Mouse (Mus musculus): ENCODE measurements at regions not wholly inside any gene's neighbourhood (a gene's known extent, or its start where the extent isn't known, plus 50 kb on each side); places are given as distances from the start of the nearest gene placed in this dataset.
A peak's percentile ranks its signal among the peaks of the same experiment; 100 is the strongest.

DNA sequence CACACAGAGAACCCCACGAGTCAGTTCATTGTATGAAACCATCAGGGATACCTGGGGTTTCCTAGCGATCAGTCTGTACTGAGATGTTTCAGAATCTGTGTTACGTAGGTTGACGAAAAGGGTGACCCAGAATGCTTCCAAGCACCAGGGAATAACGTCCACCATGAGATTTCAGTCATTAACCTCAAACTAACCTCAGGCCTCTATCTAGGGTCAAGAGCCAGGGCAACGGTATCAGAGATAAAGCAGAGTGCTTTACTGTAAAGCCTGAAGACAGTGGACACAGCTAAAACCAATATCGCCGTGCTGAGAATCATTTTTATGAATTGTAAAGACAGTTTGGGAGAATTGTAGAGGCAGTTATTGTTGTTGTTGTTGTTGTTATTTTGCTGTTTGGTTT lies 52.9 kb upstream of the Errfi1 start:
- no peak for DNase-seq

DNA sequence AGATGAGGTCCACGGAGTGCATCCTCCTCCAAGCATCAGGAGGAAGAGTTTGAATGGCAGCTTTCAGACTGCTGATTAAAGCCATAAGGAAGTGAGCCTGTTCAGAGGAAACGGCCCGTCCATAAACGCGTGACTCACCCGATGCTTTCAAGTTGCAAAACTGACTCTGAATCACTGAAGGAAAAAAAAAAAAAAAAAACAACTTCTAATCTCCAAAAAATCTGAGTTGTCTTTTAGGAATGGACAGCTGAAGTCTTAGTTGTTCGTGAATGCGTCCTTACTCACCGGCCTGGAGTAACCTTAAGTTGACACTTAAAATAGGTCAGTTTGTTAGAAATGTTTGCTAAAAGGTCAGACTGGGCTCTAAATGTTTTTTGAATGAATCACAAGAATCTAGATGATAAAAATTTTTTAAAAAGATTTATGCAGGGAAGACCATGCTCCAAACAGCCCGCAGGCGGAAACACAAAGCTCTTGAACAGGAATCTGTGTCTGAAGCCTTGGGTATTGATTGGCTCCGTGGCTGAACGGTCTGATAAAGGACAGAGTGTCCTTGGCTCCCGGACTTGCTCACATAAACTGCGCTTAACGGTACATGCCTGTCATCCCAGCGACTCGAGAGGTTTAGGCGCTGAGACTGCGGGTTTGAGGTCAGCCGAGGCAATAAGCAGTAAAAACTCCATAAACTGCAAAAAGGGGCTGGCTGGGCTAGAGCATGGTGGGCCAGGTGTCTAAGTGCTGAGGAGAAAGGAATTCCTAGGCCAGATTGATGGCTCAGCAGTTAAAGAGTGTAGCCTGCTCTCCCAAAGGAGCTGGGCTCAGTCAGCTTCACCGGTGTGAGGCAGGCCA lies 53.9 kb upstream of the Errfi1 start:
- peak; percentile 33 for DNase-seq

DNA sequence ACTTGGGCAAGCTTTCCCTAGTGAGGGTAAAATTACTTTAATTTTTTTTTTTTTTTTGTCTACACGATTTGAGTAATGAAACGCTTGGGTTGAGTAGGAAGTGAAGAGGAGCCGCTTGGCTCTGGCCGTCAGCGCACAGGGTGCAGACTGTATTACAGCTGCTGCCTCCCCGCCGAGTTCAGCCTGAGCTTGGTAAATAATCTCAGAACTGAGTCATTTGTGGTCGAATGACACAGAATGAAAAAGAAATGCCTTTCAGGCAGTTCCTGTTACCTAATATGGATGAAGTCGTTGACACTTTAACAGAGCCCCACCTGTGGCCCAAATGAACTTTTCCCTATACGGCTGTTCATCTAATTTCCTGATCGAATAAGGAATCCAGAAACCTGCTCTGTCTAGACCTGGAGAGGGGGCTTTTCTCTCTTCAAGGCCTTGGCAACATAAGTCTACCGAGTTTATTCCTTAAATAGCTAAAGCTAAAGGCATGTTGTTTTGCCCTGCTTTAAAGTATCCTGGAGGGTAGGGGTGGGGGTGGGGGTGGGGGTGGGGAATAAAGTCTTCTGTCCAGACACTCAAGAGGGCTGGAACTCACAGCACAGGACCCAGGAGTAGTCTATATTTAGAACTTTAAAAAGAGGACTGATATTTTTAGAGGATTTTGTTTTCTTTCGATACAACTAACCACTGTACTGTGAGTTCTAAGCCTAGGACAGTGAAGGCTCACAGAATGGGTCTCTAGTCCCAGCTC lies 54.8 kb upstream of the Errfi1 start:
- peak; percentile 43 for DNase-seq

DNA sequence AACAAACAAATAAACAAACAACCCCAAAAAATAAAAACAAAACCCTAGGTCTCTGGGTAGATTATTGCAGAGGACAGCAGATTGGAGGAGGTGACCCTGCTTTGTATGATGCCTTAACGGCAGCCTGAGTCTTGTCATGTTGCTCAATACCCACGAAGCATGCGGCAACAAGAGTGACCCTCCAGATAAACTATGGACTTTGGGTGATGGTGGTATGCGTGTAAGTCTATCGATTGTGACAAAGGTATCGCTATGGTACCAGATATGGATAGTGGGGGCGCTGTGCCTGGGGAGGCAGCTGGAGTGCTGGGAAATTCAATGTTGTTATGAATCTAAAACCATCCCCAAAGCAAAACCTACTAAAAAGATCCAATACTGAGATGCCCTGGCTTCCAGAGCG lies 55.4 kb upstream of the Errfi1 start:
- DNase-seq = no peak

DNA sequence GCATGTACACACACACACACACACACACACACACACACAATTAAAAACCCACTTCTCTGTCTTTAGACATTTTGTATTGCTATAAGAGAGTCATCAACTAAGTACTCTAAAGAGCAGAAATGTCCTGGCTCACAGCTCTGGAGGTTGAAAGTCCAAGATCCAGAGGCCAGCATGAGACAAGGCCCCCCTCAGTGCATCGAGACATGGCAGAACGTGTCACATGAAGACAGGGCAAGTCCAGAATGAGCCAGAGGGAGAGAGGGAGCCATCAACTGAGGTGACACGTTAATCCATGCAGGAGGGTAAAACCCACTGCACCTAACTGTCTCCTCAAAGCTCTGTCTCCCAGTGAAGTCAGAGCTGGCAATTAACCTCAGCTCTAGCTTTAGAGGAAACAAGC lies 56.7 kb upstream of the Errfi1 start:
- DNase-seq = no peak

DNA sequence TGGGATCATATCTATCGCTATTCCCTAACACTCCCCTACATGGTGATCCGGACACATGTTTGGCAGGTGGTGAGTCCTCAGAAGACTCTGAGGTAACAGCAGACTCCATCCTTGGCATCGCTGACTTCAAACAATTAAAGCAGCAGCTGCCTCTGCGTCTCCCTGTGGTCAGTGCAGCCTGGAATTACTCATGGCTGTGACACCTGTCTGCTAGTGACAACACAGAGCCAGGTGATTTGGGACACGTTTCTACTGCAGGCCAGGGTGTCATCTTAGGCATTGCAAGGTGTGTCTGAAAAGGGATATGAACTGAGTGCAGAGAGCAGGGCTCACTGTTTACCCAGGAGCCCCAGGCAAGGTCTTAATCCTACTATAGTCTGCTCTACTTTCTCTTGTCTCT lies 58.8 kb upstream of the Errfi1 start:
- DNase-seq = no peak

DNA sequence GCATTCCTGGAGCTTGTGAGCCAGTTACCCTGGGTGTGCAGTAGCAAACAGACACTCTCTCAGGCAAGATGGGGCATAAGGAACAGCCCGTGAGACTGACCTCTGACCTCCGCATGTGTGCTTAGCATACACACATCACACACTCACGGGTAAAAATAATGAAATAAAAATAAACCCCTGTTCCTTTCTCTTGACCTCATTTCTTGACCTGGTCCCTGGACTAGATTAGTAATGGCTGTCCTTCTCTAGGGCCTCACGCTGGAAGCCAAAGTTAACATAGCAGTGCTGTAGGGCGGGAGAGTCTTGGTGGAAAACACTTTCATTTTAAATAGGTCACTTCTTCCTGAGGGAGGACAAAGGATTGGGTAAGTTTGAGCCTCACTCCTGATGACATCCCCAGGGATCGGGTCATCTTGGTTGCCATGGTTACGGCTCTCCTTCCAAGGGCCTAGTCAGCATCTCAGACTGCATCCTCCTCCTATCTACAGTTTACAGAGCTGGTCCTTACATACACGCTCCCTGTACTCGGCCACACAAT lies 59.4 kb upstream of the Errfi1 start:
- DNase-seq = no peak

DNA sequence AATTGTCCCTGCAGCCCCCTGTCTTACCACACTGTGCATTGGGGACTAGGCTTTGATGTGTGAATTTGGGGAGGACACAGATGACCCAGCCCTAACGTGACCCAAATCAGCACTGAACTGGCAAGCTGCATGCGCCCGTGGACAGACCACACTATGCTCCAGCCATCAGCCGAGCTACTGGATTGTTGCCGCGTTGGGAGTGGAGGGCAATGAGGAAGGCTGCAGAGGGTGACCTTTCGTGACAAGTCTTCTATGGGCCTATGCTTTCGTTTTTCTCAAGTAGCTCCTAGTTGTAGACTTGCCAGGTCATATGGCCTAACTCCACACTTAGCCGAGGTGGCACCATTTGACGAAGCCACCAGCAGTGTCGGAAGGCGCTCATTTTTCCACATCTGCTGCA lies 60.6 kb upstream of the Errfi1 start:
- DNase-seq = no peak

DNA sequence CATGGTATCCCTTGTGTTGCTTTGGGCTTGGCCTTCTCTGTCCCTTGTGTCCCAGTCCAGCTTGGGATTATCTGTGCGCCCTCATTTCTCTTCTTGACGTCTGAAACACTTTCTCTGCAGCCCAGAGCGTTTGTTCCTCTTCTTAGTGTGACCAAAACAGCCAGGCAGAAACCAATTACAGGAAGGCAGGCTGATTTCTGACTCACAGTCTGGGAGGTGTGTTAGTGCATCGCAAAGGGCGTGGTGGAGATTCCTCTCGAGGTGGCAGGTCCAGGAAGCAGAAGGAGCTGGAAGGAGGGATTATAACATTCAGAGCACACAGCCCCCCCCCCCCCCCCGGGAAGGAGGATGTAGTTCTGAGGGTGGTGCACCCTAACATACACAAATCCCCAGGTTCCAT lies 64.6 kb upstream of the Errfi1 start:
- no peak for DNase-seq

DNA sequence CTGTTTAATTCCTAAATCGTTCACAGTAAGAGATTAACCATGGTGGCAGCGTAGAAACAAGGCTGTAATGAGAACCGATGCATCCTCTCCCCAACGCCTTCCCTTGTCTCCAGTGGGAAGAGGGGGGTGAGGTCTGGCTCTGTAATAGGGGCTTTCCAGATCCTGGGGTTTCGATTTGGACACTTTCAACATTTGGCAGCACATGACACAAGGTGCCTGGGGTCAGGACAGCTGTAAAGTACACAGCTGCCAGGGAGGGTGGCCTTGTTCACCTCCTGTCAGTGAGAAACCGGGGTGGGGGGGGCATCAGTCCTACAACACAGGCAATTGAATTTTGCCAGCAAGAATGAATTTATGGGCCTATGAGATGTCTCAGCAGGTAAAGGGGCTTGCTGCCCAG lies 66.6 kb upstream of the Errfi1 start:
- DNase-seq = no peak

DNA sequence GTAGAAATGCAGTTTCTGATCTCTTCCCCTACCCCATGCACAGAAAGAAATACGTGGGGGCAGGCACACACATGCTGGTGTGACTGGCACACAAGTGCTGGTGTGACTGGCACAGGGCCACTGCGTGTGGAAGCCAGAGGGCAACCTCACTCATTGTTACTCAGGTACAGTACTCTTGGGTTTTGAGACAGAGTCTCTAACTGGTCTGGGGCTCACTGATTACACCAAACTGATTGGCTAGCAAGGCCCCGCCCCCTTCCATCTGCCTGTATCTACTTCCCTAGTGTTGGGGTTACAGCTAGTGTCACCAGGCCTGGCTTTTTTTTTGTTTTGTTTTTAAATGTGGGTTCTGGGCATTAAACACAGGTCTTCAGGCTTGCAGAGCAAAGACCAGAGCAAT lies 67.1 kb upstream of the Errfi1 start:
- no peak for DNase-seq

DNA sequence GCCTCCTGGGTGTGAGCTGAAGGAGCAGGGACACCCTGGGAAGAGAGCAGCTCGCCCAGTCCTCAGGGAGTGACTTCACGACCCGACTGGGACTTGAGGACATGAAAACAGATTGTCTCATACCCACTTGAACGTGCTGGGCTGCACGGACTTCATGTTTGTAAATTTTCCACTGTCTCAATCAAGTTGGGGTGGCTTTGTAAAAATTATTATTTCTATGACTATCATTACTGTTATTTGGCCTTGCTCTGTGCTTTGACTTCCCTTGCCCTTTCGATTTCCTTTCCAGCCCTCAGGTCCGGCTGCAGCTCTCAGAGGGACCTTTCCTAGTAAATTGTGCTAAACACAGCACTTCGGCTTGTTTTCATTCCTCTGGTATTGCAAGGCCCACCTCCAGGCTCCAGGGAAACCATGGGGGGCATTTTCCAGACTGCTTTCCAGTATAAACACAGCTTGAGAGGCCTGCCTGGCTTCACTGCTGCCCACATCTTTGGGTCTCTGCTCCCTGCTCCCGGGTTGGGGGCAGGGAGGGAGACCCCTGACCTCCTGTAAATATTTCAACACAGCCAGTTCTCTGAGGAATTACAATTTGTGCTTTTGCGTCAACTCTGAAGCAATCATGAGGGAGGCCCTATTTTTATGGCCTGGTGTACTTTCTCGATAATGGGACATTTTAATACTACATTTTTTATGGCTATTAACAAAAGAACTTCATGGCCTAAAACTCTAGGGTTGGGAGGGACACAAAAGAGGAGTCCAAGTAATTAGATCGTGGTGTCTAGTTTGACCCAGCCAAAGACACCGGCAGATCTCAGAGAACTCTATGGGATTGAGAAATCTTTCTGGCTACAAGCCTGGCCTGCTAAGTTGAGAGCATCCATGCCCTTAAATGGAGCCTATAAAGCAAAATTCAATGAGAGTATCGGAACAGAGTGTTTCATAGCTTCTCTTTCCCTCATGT lies 68.9 kb upstream of the Errfi1 start:
- peak; percentile 27 for DNase-seq

DNA sequence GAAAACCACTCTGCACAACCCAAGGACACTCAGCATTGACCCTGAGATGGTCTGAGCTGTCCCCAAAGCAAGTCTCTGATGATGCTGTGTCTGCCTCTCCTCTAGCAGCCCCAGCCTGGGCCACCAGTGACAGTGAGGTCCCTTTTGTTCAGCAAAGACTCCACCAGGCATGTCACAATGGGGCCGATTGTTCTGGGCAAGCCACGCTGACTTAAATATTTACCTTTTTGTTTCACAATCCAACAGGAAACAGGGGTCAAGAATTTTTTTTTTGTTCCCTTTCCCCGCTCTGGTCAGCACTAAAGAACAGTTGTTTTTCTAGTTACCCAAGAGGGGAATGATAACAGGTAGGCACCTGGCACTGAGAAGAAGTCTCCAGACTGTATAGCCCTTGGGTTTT lies 72.4 kb upstream of the Errfi1 start:
- no peak for DNase-seq

DNA sequence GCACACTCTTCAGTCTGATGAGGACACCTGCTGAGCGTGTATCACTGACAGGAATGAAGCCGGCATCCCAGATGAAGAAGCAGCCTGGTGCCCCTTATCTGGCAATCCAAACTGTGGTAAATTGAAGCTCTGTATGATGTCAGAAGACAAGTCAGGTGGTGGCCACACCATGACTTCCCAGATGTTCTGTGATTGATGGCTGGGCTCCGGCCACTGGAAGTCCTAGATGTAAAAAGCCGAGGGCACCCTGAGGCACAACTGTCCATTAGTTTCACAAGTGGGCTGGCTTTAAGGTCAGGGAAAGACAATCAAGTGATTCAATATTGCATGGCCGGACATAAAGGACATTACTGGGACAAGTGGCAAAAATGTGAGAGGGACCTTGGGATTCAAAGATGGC lies 74.4 kb upstream of the Errfi1 start:
- DNase-seq = no peak

DNA sequence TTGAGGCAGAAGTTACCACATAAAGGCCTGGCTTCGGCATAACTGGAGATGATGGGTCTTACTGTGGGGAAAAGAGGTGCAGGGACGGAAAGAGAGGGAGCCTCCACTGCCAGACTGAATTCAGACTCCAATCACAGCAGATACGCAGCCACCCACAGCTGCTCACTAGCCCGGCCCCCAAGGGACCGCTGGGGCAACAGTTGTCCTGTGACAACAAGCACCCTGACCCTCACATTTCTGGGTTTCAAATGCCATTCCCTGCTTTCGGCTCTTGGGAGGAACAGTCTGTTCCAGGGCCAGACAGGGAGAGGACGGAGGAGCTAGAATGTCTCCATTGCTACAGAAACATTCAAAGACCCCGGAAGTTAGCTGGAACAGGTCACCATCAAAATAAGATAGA lies 75.0 kb upstream of the Errfi1 start:
- DNase-seq = no peak

DNA sequence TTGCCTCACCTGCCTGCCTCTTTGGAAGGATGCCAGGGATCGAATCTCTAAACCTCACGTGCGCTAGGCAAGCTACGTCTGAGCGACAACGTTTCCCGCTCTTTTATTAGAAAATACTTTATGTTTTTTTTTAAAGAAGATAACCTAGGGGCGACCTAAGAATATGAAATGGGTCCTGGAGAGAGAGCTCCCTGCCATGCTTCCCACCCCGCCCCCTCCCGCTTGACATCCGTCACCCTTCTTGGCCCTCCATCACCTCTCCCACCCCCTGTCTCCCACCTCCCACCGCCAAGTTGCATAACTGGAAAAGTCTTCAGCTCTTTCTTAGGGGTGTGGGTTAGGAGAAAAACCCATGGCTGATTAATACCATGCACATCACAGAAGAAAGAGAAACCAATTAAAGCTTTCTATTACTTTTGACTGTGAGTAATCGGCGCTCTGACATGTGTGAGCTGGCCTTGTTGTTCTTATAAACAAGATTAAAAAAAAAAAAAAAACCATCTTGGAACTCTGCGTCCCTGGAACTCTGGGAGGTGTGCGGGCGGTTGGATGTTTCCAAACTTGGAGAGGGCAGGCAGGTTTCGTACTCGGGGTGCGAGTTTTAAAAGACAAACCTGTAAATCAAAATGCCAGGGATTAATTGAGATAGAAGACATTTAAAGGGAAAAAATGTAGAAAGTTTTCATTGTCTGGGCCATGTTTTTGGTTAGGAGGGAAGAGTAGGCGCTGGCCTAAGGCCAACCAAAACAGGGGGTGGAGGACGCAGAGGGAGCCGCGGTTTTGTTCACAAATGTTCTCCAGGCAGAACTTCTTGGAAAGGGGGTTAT lies 77.8 kb upstream of the Errfi1 start:
- DNase-seq = peak; percentile 68

DNA sequence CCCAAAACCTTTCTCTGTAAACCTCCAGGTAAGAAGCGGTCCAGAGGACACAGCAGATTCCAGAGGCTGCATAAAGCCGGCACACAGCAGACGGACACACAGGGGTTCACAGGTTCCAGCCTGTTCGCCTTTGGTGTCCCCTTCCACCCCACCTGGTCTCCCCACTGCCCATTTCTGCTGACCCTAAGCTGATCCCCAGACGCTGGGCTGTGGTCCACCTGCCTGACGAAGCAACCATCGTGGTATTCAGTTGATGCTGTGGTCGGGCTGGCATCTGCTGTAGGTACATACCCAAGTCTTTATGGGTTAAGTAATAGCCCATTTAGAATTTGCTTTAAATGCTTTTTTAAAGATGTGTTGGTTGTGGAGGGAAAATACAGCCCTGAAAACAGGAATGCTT lies 78.4 kb upstream of the Errfi1 start:
- DNase-seq = no peak

DNA sequence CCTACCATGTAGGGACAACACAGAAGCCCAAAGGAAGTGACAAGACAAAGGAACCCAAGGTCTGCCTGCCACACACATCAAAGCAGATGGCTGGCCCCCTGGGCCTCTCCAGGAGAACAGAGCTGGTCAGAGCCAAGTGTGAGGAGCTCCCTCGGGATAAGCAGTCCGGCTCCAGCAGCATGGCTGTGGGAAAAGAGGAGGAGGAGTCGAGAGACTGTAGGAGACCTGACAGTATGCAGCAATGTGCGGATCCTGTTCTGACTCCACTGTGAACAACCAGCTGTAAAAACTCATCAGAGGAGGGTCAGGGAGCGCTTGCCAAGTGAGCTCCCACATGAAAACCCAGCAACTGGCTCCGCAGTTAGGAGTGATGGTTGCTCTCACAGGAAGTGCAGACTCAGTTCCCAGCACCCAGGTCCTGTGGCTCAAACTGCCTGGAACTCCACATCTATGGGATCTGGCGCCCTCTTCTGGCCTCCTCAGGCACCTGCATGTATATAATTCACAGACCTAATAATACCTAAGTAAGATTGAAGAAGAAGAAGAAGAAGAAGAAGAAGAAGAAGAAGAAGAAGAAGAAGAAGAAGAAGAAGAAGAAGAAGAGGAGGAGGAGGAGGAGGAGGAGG lies 79.3 kb upstream of the Errfi1 start:
- DNase-seq = no peak

DNA sequence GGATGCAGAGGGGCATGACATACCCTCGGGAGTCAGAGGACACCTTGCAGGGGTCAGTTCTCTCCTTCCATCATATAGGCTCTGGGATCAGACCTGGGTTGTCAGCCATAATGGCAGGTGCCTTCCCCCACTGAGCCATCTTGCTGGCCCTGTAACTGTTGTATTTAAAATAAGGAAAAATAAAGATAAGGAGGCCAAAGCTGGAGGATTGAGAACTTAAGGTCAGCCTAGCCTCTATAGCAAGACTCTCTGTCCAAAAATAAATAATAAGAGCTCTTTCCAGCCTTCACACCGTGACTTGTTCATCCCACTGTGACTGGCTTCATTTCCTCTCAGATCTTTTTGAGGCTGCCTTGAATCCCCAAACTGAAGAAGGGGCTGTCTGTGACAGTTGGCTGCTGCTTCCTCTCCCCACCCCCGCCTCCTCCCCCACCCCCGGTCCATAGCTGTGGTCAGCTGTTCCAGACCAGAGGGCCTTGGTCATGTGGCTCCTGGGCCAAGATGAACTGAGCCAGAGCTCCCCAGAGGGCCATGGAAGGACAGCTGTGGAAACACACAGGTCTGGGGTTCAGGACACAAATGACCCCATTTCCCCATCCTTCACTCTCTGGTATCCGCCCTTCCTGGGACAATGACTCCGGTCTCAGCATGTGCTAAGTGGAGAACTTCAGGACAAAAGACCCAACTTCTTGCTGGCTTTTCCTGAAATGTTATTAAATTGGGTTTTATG lies 81.6 kb upstream of the Errfi1 start:
- DNase-seq = peak; percentile 38

DNA sequence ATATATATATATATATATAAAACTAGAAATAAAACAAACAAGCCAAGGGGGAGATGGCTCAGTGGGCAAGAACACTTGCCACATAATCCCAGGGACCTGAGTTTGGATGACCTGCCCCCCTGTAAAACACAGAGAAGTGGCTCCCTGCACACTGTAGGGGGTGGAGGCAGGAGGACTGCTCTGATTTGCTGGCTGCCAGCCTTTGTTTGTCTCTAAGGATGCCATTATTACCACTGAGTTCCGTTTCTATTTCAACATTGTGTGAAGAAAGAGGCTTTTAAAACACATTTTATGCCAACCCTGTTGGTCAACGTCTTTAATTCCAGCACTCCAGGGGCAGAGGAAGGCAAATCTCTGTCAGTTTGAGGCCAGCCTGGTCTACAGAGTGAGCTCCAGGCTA lies 82.2 kb upstream of the Errfi1 start:
- no peak for DNase-seq

DNA sequence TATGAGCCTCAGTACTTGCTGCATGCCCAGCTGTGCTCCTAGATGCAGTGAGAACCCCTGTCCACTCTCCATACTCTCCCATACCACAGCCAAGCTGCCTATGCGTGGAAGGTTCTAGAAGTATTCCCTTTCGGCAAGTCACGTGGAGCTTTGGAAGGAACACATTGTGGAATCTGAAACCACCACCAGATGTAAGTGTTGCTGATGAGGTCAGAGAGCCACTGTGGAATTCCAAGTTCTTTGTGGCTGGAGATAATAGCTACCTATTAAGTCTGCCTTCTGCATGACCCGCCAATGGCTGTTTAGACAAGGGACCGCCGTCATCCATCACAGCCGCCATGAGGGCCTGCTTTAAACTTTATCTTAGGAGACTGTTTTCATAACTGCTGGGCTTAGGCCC lies 84.7 kb upstream of the Errfi1 start:
- no peak for DNase-seq
